Mouse (Mus musculus) forebrain, embryonic 11.5 days (tissue): ENCODE measurements around the gene AU015836. TPM values are rescaled to one million over a fixed set of nuclear protein-coding genes. Genes with fewer than 3 reads are reported as not detected.
A peak's percentile ranks its signal among the peaks of the same experiment; 100 is the strongest.
"Not testable (repeated sequence)": the region's sequence is repeated elsewhere in the genome, so short reads cannot be mapped to it uniquely, and the experiment has no call there.

Source experiments
- ATAC-seq: fragments of 200-750 bp; cut with Nextera tagmentation; replicated peaks from 2 replicates; pipeline ENCODE4 v1.8.0; 2017; ENCODE audit warnings: moderate TSS enrichment; ENCODE audit not compliant: low FRiP score
- DNase-seq: peaks from one replicate; pipeline ENCODE4 v3.0.0-alpha.2; 2017; ENCODE audit warnings: low spot score
- H3K27ac ChIP-seq: fragments of 300-500 bp; sonication (generic); 2 replicates; pipeline ENCODE4 v1.5.1; 2014; ENCODE audit warnings: low read depth, low read length
- H3K27me3 ChIP-seq: fragments of 300-500 bp; sonication (generic); 2 replicates; pipeline ENCODE4 v1.6.1; 2014; ENCODE audit warnings: mild to moderate bottlenecking, low read length, mixed read lengths; ENCODE audit not compliant: control insufficient read depth, insufficient read depth
- H3K36me3 ChIP-seq: fragments of 300-500 bp; sonication (generic); 2 replicates; pipeline ENCODE4 v1.6.1; 2014; ENCODE audit warnings: mild to moderate bottlenecking, low read length, moderate library complexity, mixed read lengths; ENCODE audit not compliant: control insufficient read depth, insufficient read depth
- H3K4me1 ChIP-seq: fragments of 300-500 bp; sonication (generic); replicated peaks from 2 replicates; pipeline ENCODE4 v1.6.1; 2014; ENCODE audit warnings: low read length, mixed read lengths; ENCODE audit not compliant: control insufficient read depth, insufficient read depth
- H3K4me2 ChIP-seq: fragments of 300-500 bp; sonication (generic); 2 replicates; pipeline ENCODE4 v1.6.1; 2014; ENCODE audit warnings: low read depth, mild to moderate bottlenecking, low read length, moderate library complexity, mixed read lengths; ENCODE audit not compliant: severe bottlenecking
- H3K4me3 ChIP-seq: fragments of 300-500 bp; sonication (generic); 2 replicates; pipeline ENCODE4 v1.5.1; 2014; ENCODE audit warnings: low read depth, low read length
- H3K9ac ChIP-seq: fragments of 300-500 bp; sonication (generic); 2 replicates; pipeline ENCODE4 v1.6.1; 2014; ENCODE audit warnings: low read length
- H3K9me3 ChIP-seq: fragments of 300-500 bp; sonication (generic); 2 replicates; pipeline ENCODE4 v1.6.1; 2016; ENCODE audit warnings: low read length, mixed read lengths; ENCODE audit not compliant: control insufficient read depth
- WGBS: fragments of 180-500 bp; shearing (Covaris S2); extraction: QIAGEN DNeasy Blood & Tissue Kit; methylation state at CpG from one replicate; pipeline ENCODE4 v1.1.7; 2014; 5-methylcytosine and 5-hydroxymethylcytosine counted together
- polyA plus RNA-seq: library from polyadenylated mRNA; unstranded; fragments of >200 nt; fragmentation: Nextera tagmentation; extraction: Ambion mirVana; gene quantifications from 2 replicates; pipeline ENCODE4 v1.2.1, GENCODE M21; 2014

AU015836 gene
- polyA plus RNA-seq, 1 experiment from 2014 or later: not detected

- H3K4me3 ChIP-seq, H3K27me3 ChIP-seq, DNase-seq, H3K36me3 ChIP-seq, H3K4me1 ChIP-seq, ATAC-seq, H3K9ac ChIP-seq, H3K27ac ChIP-seq, H3K4me2 ChIP-seq, H3K9me3 ChIP-seq: not testable (repeated sequence)
- WGBS: 88% methylated on average over 3 of the region's 3 CpGs
Observed at GRCm38 (mm10) chrX:93985096-93985495, 16.6 kb downstream of the AU015836 start.

- Histone ChIP-seq H3K36me3 (no peaks in the 10 kb centered on the region), H3K4me2 (no peak overlapping the region), H3K27me3 (peaks cover 7% of the 10 kb centered on the region), H3K27ac (no peak overlapping the region), H3K4me3 (no peak overlapping the region), H3K9ac (no peak overlapping the region), H3K9me3 (no peaks in the 10 kb centered on the region), H3K4me1 (no peaks in the 10 kb centered on the region)
- 98% methylated on average over 3 of the region's 3 CpGs for WGBS
- DNase-seq (no peak), ATAC-seq (no peak)
Observed at GRCm38 (mm10) chrX:94006991-94007390, 38.5 kb downstream of the AU015836 start.

GRCm38 (mm10) chrX:94009442-94009841 is 41.0 kb downstream of the AU015836 start:
- no peaks in the 10 kb centered on the region for H3K36me3 ChIP-seq
- H3K9ac ChIP-seq: no peak overlapping the region
- H3K9me3 ChIP-seq: no peaks in the 10 kb centered on the region
- no peak overlapping the region for H3K4me2 ChIP-seq
- H3K4me1 ChIP-seq: no peaks in the 10 kb centered on the region
- 79% methylated on average over 3 of the region's 3 CpGs for WGBS
- H3K4me3 ChIP-seq: no peak overlapping the region
- peaks cover 16% of the 10 kb centered on the region for H3K27me3 ChIP-seq
- no peak for DNase-seq
- no peak overlapping the region for H3K27ac ChIP-seq
- ATAC-seq: no peak

GRCm38 (mm10) chrX:94011656-94012173 is 43.3 kb downstream of the AU015836 start:
- no peaks in the 10 kb centered on the region for H3K9me3 ChIP-seq
- ATAC-seq (no peak), DNase-seq (no peak)
- H3K36me3 ChIP-seq: no peaks in the 10 kb centered on the region
- H3K4me1 ChIP-seq: no peaks in the 10 kb centered on the region
- no peak overlapping the region for H3K4me3 ChIP-seq
- H3K27me3 ChIP-seq: peaks cover 22% of the 10 kb centered on the region; the same call in 1 of the 2 replicates
- H3K4me2 ChIP-seq: no peak overlapping the region
- H3K9ac ChIP-seq: no peak overlapping the region
- H3K27ac ChIP-seq: no peak overlapping the region
- WGBS: 84% methylated on average over 7 of the region's 7 CpGs

GRCm38 (mm10) chrX:94012479-94013167 is 44.2 kb downstream of the AU015836 start:
- no peak for ATAC-seq
- Histone ChIP-seq H3K4me2 (peak overlapping the region; percentile 8; the same call in 1 of the 2 replicates), H3K36me3 (no peaks in the 10 kb centered on the region), H3K27me3 (peaks cover 24% of the 10 kb centered on the region; the same call in 1 of the 2 replicates), H3K4me3 (no peak overlapping the region), H3K27ac (no peak overlapping the region), H3K4me1 (no peaks in the 10 kb centered on the region), H3K9me3 (no peaks in the 10 kb centered on the region), H3K9ac (no peak overlapping the region)
- 13% methylated on average over 12 of the region's 12 CpGs for WGBS
- DNase-seq: peak; percentile 53

- no peak overlapping the region for H3K4me3 ChIP-seq
- no peak overlapping the region for H3K27ac ChIP-seq
- H3K36me3 ChIP-seq: no peaks in the 10 kb centered on the region
- H3K27me3 ChIP-seq: peaks cover 22% of the 10 kb centered on the region; the same call in 1 of the 2 replicates
- ATAC-seq: no peak
- H3K9me3 ChIP-seq: no peaks in the 10 kb centered on the region
- H3K9ac ChIP-seq: no peak overlapping the region
- H3K4me2 ChIP-seq: no peak overlapping the region
- 29% methylated on average over 1 of the region's 1 CpGs for WGBS
- DNase-seq: no peak
- H3K4me1 ChIP-seq: no peaks in the 10 kb centered on the region
Observed at GRCm38 (mm10) chrX:94016891-94017290, 48.4 kb downstream of the AU015836 start.

- Histone ChIP-seq H3K27me3 (peaks cover 5% of the 10 kb centered on the region), H3K4me3 (no peak overlapping the region)
- DNase-seq: no peak
Observed at GRCm38 (mm10) chrX:94022264-94022874, 53.9 kb downstream of the AU015836 start.

More at GRCm38 (mm10) chrX:94022264-94022874, 53.9 kb downstream of the AU015836 start:
- Histone ChIP-seq H3K36me3 (no peaks in the 10 kb centered on the region), H3K9ac (no peak overlapping the region), H3K4me1 (no peaks in the 10 kb centered on the region), H3K4me2 (no peak overlapping the region), H3K27ac (no peak overlapping the region), H3K9me3 (no peaks in the 10 kb centered on the region)
- no peak for ATAC-seq
- 67% methylated on average over 5 of the region's 5 CpGs for whole genome bisulfite sequencing
